ENCODE assay signal across 23 mouse cellular contexts in genomic region chr9:50818050-50818449, GRCm38 (mm10). TPM values are rescaled to one million over a fixed set of nuclear protein-coding genes. Genes with fewer than 3 reads are reported as not detected.
DNase-seq lines count a peak whose midpoint lies in the region; ATAC-seq and TF ChIP-seq lines count a peak whose summit lies in the region.
"Had no signal": no experiment of that assay in that cellular context is flagged by ENCODE, and none has a peak within 500 bp of the region (broad histone marks: within the 10 kb centered on the region; RNA-seq: fewer than 3 reads in every experiment).

No protein-coding gene starts in this region.

- no peaks in the 10 kb centered on the region for H3K27me3 ChIP-seq in liver, embryonic 13.5 days
- H3K27me3 ChIP-seq in liver, postnatal 0 days (ENCODE audit: insufficient read depth, low read length): no peaks in the 10 kb centered on the region
- H3K27me3 ChIP-seq in splenic B cell, adult 2 months (ENCODE audit: control insufficient read depth, insufficient read depth, low read length, poor library complexity, severe bottlenecking): no peaks in the 10 kb centered on the region
- H3K27me3 ChIP-seq: CH12.LX; embryonic facial prominence, embryonic 13.5 days; forebrain, embryonic 13.5 days; hindbrain, embryonic 12.5 days; Patski had no signal

- DNase-seq in liver, embryonic 13.5 days: no peak
- DNase-seq in liver, postnatal 0 days: no peak
- DNase-seq in lung, postnatal 36 days: peak; percentile 28
- no peak for DNase-seq in lung, adult 2 months
- DNase-seq in induced T-regulatory cell, adult 2 months (ENCODE audit: low read depth): peak; percentile 12
- peak; percentile 9 for DNase-seq in splenic B cell, adult 2 months (ENCODE audit: low read depth, low spot score)
- no peak for DNase-seq in left cerebral cortex, adult 11 months (ENCODE audit: low spot score)
- DNase-seq: adrenal gland, postnatal 25 days; cerebellum, adult 11 months; cerebellum, adult 9-10 months; cerebellum, postnatal 25 days; forebrain, postnatal 0 days; gastrocnemius, postnatal 14 days; heart, postnatal 10 days; heart, postnatal 4 days had no signal

- no peak overlapping the region for H3K4me2 ChIP-seq in liver, embryonic 13.5 days
- no peak overlapping the region for H3K4me2 ChIP-seq in liver, postnatal 0 days (ENCODE audit: low read depth, low read length)
- H3K4me2 ChIP-seq: embryonic facial prominence, embryonic 13.5 days; forebrain, embryonic 13.5 days; hindbrain, embryonic 12.5 days had no signal

- H3K9ac ChIP-seq in liver, embryonic 13.5 days: no peak overlapping the region
- H3K9ac ChIP-seq in liver, postnatal 0 days (replicated peaks): no peak overlapping the region
- H3K9ac ChIP-seq: embryonic facial prominence, embryonic 13.5 days; forebrain, embryonic 13.5 days; forebrain, postnatal 0 days; hindbrain, embryonic 12.5 days had no signal

- peaks cover 74% of the 10 kb centered on the region for H3K4me1 ChIP-seq in liver, embryonic 13.5 days (replicated peaks)
- peaks cover 14% of the 10 kb centered on the region for H3K4me1 ChIP-seq in liver, postnatal 0 days (ENCODE audit: insufficient read depth)
- H3K4me1 ChIP-seq in lung, adult 2 months (ENCODE audit: control insufficient read depth, insufficient read depth, low read length): no peaks in the 10 kb centered on the region
- H3K4me1 ChIP-seq: embryonic facial prominence, embryonic 13.5 days; forebrain, embryonic 13.5 days; hindbrain, embryonic 12.5 days had no signal

- peaks cover 29% of the 10 kb centered on the region for H3K36me3 ChIP-seq in liver, embryonic 13.5 days
- peaks cover 9% of the 10 kb centered on the region for H3K36me3 ChIP-seq in liver, postnatal 0 days (replicated peaks; ENCODE audit: insufficient read depth, low read length)
- H3K36me3 ChIP-seq in splenic B cell, adult 2 months (ENCODE audit: control insufficient read depth, insufficient read depth, low read length, poor library complexity, severe bottlenecking): 0 out of 2 replicates have a peak, but pooled peaks cover 1% of the 10 kb centered on the region

- H3K4me3 ChIP-seq in liver, embryonic 13.5 days (replicated peaks): no peak overlapping the region
- H3K4me3 ChIP-seq in liver, postnatal 0 days (ENCODE audit: low read depth, low read length): no peak overlapping the region
- no peak overlapping the region for H3K4me3 ChIP-seq in lung, adult 2 months (replicated peaks; ENCODE audit: extremely low read depth, low read depth, low read length)
- H3K4me3 ChIP-seq: embryonic facial prominence, embryonic 13.5 days; forebrain, embryonic 13.5 days; hindbrain, embryonic 12.5 days had no signal

- 0 out of 2 replicates have a peak, but pooled peaks cover 4% of the 10 kb centered on the region for H3K9me3 ChIP-seq in liver, embryonic 13.5 days (replicated peaks)
- H3K9me3 ChIP-seq in liver, postnatal 0 days (ENCODE audit: low read length): no peaks in the 10 kb centered on the region
- H3K9me3 ChIP-seq: embryonic facial prominence, embryonic 13.5 days; hindbrain, embryonic 12.5 days had no signal

- no peak for TF ChIP-seq POLR2A in lung, adult 2 months (IDR thresholded peaks at IDR 0.05; ENCODE audit: borderline replicate concordance, extremely low read depth, low read depth, low read length)

- no peak for TF ChIP-seq EP300 in liver, postnatal 0 days (IDR thresholded peaks at IDR 0.05; ENCODE audit: low read depth)

- no peak for ATAC-seq in liver, embryonic 13.5 days (ENCODE audit: low read depth)
- no peak for ATAC-seq in liver, postnatal 0 days
- no peak for ATAC-seq in erythroblast, adult 5-6 weeks (replicated peaks; ENCODE audit: low FRiP score, poor library complexity, severe bottlenecking)
- ATAC-seq: activated CD4-positive, CD25-positive, alpha-beta regulatory T cell, adult 4 months; forebrain, embryonic 13.5 days; forebrain, postnatal 0 days; hindbrain, embryonic 16.5 days; Patski had no signal

- 72% methylated on average over 6 of the region's 6 CpGs for WGBS in liver, embryonic 13.5 days (ENCODE audit: insufficient replicate concordance)
- 64% methylated on average over 6 of the region's 6 CpGs for WGBS in liver, postnatal 0 days (ENCODE audit: insufficient replicate concordance)
- 70% methylated on average over 6 of the region's 6 CpGs for WGBS in lung, adult 2 months

- peak overlapping the region; percentile 84 for H3K27ac ChIP-seq in liver, embryonic 13.5 days
- H3K27ac ChIP-seq in liver, postnatal 0 days (ENCODE audit: low read depth): no peak overlapping the region
- H3K27ac ChIP-seq: embryonic facial prominence, embryonic 13.5 days; forebrain, embryonic 13.5 days; hindbrain, embryonic 12.5 days had no signal

- no peak for TF ChIP-seq CTCF in liver, postnatal 0 days (IDR thresholded peaks at IDR 0.05; ENCODE audit: low read depth)
- no peak for TF ChIP-seq CTCF in lung, adult 2 months (IDR thresholded peaks at IDR 0.05; ENCODE audit: insufficient read depth, low read length)

RNA-seq across cellular contexts. Expression of gene Ppp2r1b, which starts 27.1 kb away (rescaled TPM):
- polyA plus RNA-seq in liver, embryonic 13.5 days (2015; fragmentation: Nextera tagmentation; extraction: Ambion mirVana): 97.1 and 117 TPM in 2 replicates
- 18.8 and 29.0 TPM in 2 replicates for polyA plus RNA-seq in liver, postnatal 0 days (2015; fragmentation: Nextera tagmentation; extraction: Ambion mirVana)
- 6.8 and 12.5 TPM in 2 replicates for polyA plus RNA-seq in lung, adult 2 months (2012; rRNA removed)
- 43.5 and 61.5 TPM in 2 replicates for total RNA-seq in erythroblast, adult 5-6 weeks (2015; ENCODE audit: low replicate concordance)
- 71.8 and 77.1 TPM in 2 replicates for total RNA-seq in erythroblast, adult 5-6 weeks (2017; ENCODE audit: low replicate concordance)

RNA-seq across cellular contexts. Expression of gene 1110032A03Rik, which starts 42.7 kb away (rescaled TPM):
- polyA plus RNA-seq in liver, embryonic 13.5 days (2015; fragmentation: Nextera tagmentation; extraction: Ambion mirVana): 13.4 and 14.6 TPM in 2 replicates
- 34.6 and 36.2 TPM in 2 replicates for polyA plus RNA-seq in liver, postnatal 0 days (2015; fragmentation: Nextera tagmentation; extraction: Ambion mirVana)
- 46.1 and 59.7 TPM in 2 replicates for polyA plus RNA-seq in lung, adult 2 months (2012; rRNA removed)
- 30.6 and 50.6 TPM in 2 replicates for total RNA-seq in erythroblast, adult 5-6 weeks (2015; ENCODE audit: low replicate concordance)
- 38.8 and 44.6 TPM in 2 replicates for total RNA-seq in erythroblast, adult 5-6 weeks (2017; ENCODE audit: low replicate concordance)

RNA-seq across cellular contexts. Expression of gene Alg9, which starts 43.2 kb away (rescaled TPM):
- polyA plus RNA-seq in liver, embryonic 13.5 days (2015; fragmentation: Nextera tagmentation; extraction: Ambion mirVana): 15.9 and 17.5 TPM in 2 replicates
- 7.5 and 8.6 TPM in 2 replicates for polyA plus RNA-seq in liver, postnatal 0 days (2015; fragmentation: Nextera tagmentation; extraction: Ambion mirVana)
- 17.1 and 20.1 TPM in 2 replicates for polyA plus RNA-seq in lung, adult 2 months (2012; rRNA removed)
- 46.1 and 60.4 TPM in 2 replicates for total RNA-seq in erythroblast, adult 5-6 weeks (2015; ENCODE audit: low replicate concordance)
- total RNA-seq in erythroblast, adult 5-6 weeks (2017; ENCODE audit: low replicate concordance): 18.0 and 28.7 TPM in 2 replicates

RNA-seq across cellular contexts. Expression of gene Fdxacb1, which starts 50.0 kb away (rescaled TPM):
- 11.8 and 13.2 TPM in 2 replicates for polyA plus RNA-seq in liver, embryonic 13.5 days (2015; fragmentation: Nextera tagmentation; extraction: Ambion mirVana)
- polyA plus RNA-seq in liver, postnatal 0 days (2015; fragmentation: Nextera tagmentation; extraction: Ambion mirVana): 4.9 and 6.6 TPM in 2 replicates
- 3.8 and 5.0 TPM in 2 replicates for polyA plus RNA-seq in lung, adult 2 months (2012; rRNA removed)
- total RNA-seq in erythroblast, adult 5-6 weeks (2015; ENCODE audit: low replicate concordance): 2.5 and 5.8 TPM in 2 replicates
- total RNA-seq in erythroblast, adult 5-6 weeks (2017; ENCODE audit: low replicate concordance): 2.2 and 3.5 TPM in 2 replicates

Comparison
In these comparisons a context has a peak if more than half of its experiments do, and no peak if none do; other contexts are left out.
1. DNase-seq: peak in lung, postnatal 36 days (single experiment), induced T-regulatory cell, adult 2 months (single experiment) and splenic B cell, adult 2 months (single experiment); none in liver, embryonic 13.5 days (single experiment), liver, postnatal 0 days (single experiment), lung, adult 2 months (single experiment) and left cerebral cortex, adult 11 months (single experiment).